Mouse (Mus musculus) limb, embryonic 11.5 days (tissue): ENCODE results near the gene H2afz. TPM values are rescaled to one million over a fixed set of nuclear protein-coding genes. Genes with fewer than 3 reads are reported as not detected.
A peak's percentile ranks its signal among the peaks of the same experiment; 100 is the strongest.

ENCODE experiments used
- ATAC-seq: fragments of 200-750 bp; cut with Nextera tagmentation; 2 replicates; pipeline ENCODE4 v1.8.0; 2017; ENCODE audit warnings: low read depth; ENCODE audit not compliant: insufficient number of reproducible peaks, low FRiP score, low TSS enrichment
- DNase-seq: peaks from one replicate; pipeline ENCODE4 v3.0.0-alpha.2; 2015; ENCODE audit warnings: low spot score
- H3K27ac ChIP-seq: fragments of 300-500 bp; sonication (generic); replicated peaks from 2 replicates; pipeline ENCODE4 v1.5.1; 2014; ENCODE audit warnings: low read depth, mild to moderate bottlenecking, low read length
- H3K27me3 ChIP-seq: fragments of 300-500 bp; sonication (generic); 2 replicates; pipeline ENCODE4 v1.6.1; 2014; ENCODE audit warnings: mild to moderate bottlenecking, low read length, mixed read lengths; ENCODE audit not compliant: control insufficient read depth, insufficient read depth
- H3K36me3 ChIP-seq: fragments of 300-500 bp; sonication (generic); 2 replicates; pipeline ENCODE4 v1.6.1; 2014; ENCODE audit warnings: mild to moderate bottlenecking, low read length, moderate library complexity, mixed read lengths; ENCODE audit not compliant: control insufficient read depth, insufficient read depth
- H3K4me1 ChIP-seq: fragments of 300-500 bp; sonication (generic); 2 replicates; pipeline ENCODE4 v1.6.1; 2014; ENCODE audit warnings: low read length, mixed read lengths; ENCODE audit not compliant: control insufficient read depth, insufficient read depth
- H3K4me2 ChIP-seq: fragments of 300-500 bp; sonication (generic); 2 replicates; pipeline ENCODE4 v1.6.1; 2014; ENCODE audit warnings: low read depth, mild to moderate bottlenecking, moderate library complexity; ENCODE audit not compliant: severe bottlenecking
- H3K4me3 ChIP-seq: fragments of 300-500 bp; sonication (generic); 2 replicates; pipeline ENCODE4 v1.5.1; 2014; ENCODE audit warnings: low read depth, low read length
- H3K9ac ChIP-seq: fragments of 300-500 bp; sonication (generic); 2 replicates; pipeline ENCODE4 v1.6.1; 2014; ENCODE audit warnings: mild to moderate bottlenecking, low read length
- H3K9me3 ChIP-seq: fragments of 300-500 bp; sonication (generic); 2 replicates; pipeline ENCODE4 v1.6.1; 2016; ENCODE audit warnings: low read length; ENCODE audit not compliant: control insufficient read depth
- WGBS: fragments of 180-500 bp; shearing (Covaris S2); extraction: QIAGEN DNeasy Blood & Tissue Kit; methylation state at CpG from one replicate; pipeline ENCODE4 v1.1.7; 2014; 5-methylcytosine and 5-hydroxymethylcytosine counted together
- polyA plus RNA-seq: library from polyadenylated mRNA; unstranded; fragments of >200 nt; fragmentation: Nextera tagmentation; extraction: Ambion mirVana; gene quantifications from 2 replicates; pipeline ENCODE4 v1.2.1, GENCODE M21; 2014

H2afz gene
- polyA plus RNA-seq, 1 experiment from 2014 or later, result 3,406 TPM

GRCm38 (mm10) chr3:137867133-137867436 is 2.8 kb downstream of the H2afz start:
- Histone ChIP-seq H3K27ac (peak overlapping the region; percentile 99), H3K4me2 (peak overlapping the region; percentile 74), H3K36me3 (peaks cover 5% of the 10 kb centered on the region; the same call in 1 of the 2 replicates), H3K4me1 (peaks cover 6% of the 10 kb centered on the region; the same call in 1 of the 2 replicates), H3K27me3 (no peaks in the 10 kb centered on the region), H3K9me3 (no peaks in the 10 kb centered on the region), H3K9ac (peak overlapping the region; percentile 89), H3K4me3 (peak overlapping the region; percentile 53)
- DNase-seq, result peak; percentile 76
- 3% methylated on average over 2 of the region's 2 CpGs for WGBS
- ATAC-seq, result no peak

GRCm38 (mm10) chr3:137867437-137868093 is 3.3 kb downstream of the H2afz start, which contains the start of gene Dnajb14:
Gene Dnajb14 (plus strand): TSS chr3:137867675.
- Histone ChIP-seq H3K4me2 (peak within 1 kb of the TSS; percentile 74), H3K4me3 (peak within 1 kb of the TSS; percentile 53), H3K27me3 (no peaks in the 10 kb centered on the region), H3K27ac (peak within 1 kb of the TSS; percentile 99), H3K36me3 (peaks cover 5% of the 10 kb centered on the region; the same call in 1 of the 2 replicates), H3K9me3 (no peaks in the 10 kb centered on the region), H3K4me1 (peaks cover 6% of the 10 kb centered on the region; the same call in 1 of the 2 replicates), H3K9ac (peak within 1 kb of the TSS; percentile 89)
- peak; percentile 73 for DNase-seq
- under 1% methylated on average over 69 of the region's 94 CpGs for WGBS
- peak; percentile 19 for ATAC-seq

DNA sequence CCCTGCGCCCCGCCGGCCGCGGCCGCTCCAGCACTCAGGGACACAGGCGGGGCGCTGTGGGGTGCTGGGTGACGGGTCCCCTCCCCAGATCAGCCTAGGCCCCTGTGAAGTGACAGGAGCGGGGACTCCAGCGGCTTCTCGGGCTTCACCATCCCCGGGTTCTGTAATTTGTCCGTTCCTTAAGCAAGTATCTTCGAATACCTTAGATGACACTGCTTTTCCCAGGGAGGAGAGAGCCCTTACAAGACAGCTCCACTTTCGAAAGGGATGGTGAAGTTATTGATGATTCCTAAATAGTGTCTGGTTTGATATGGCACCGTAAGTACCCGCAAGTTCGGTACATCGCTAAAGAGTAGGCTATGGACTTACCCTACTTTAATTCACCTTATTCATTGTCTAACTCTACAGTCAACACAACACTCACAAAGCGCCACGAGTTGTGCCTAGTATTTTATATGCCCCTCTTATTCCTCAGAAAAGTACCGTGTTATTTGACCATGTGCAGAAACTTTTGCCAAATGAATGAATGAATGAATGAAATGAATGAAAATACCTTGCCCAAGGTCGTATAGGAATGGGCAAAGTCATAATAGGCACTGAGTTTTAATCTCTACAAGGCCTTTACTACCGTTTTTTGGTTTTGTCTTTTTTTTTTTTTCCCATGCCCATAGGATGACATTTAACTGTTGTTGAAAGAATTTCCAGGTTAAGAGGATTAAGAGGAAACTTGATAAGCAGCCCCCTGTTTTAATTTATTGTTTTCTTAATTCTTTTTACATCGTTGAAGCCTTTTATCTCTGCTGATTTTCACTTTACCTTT is 4.0 kb downstream of the H2afz start:
- ATAC-seq (0 out of 2 replicates have a peak, but pooled peaks have one; percentile 0), DNase-seq (no peak)
- peak overlapping the region; percentile 53 for H3K4me3 ChIP-seq
- H3K36me3 ChIP-seq, result peaks cover 5% of the 10 kb centered on the region; the same call in 1 of the 2 replicates
- peaks cover 6% of the 10 kb centered on the region; the same call in 1 of the 2 replicates for H3K4me1 ChIP-seq
- H3K27ac ChIP-seq, result peak overlapping the region; percentile 99
- H3K4me2 ChIP-seq, result peak overlapping the region; percentile 74
- H3K9ac ChIP-seq, result peak overlapping the region; percentile 89
- H3K9me3 ChIP-seq, result no peaks in the 10 kb centered on the region
- 5% methylated on average over 25 of the region's 26 CpGs for WGBS
- H3K27me3 ChIP-seq, result no peaks in the 10 kb centered on the region

GRCm38 (mm10) chr3:137869395-137869794 is 5.1 kb downstream of the H2afz start:
- ATAC-seq (no peak), DNase-seq (no peak)
- H3K4me1 ChIP-seq, result peaks cover 6% of the 10 kb centered on the region; the same call in 1 of the 2 replicates
- H3K27me3 ChIP-seq, result no peaks in the 10 kb centered on the region
- no peak overlapping the region for H3K4me3 ChIP-seq
- 96% methylated on average over 9 of the region's 9 CpGs for WGBS
- H3K9me3 ChIP-seq, result no peaks in the 10 kb centered on the region
- H3K9ac ChIP-seq, result no peak overlapping the region
- H3K4me2 ChIP-seq, result no peak overlapping the region
- peaks cover 5% of the 10 kb centered on the region; the same call in 1 of the 2 replicates for H3K36me3 ChIP-seq
- no peak overlapping the region for H3K27ac ChIP-seq

DNA sequence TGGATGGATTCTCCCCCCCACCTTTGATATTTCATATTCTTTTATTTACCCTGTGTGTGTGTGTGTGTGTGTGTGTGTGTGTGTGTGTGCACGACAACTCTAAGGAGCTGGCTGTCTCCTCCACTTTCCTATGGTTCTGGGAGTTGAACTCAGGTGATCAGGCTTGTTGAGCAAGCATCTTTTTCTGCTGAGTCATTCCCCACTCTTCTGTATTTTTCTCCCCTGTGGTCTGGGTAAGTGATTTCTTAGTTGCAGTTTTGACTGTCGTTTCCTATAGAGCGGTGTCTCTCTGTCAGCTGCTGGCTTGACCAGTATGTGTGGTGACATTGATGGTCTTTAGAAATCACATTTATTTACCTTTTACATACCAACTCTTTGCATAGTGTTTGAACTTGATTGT is 15.0 kb downstream of the H2afz start:
- Histone ChIP-seq H3K4me2 (no peak overlapping the region), H3K9ac (no peak overlapping the region), H3K27ac (no peak overlapping the region), H3K27me3 (no peaks in the 10 kb centered on the region), H3K36me3 (no peaks in the 10 kb centered on the region), H3K4me3 (no peak overlapping the region), H3K9me3 (no peaks in the 10 kb centered on the region), H3K4me1 (no peaks in the 10 kb centered on the region)
- WGBS, result 87% methylated on average over 3 of the region's 3 CpGs
- ATAC-seq (no peak), DNase-seq (no peak)

DNA sequence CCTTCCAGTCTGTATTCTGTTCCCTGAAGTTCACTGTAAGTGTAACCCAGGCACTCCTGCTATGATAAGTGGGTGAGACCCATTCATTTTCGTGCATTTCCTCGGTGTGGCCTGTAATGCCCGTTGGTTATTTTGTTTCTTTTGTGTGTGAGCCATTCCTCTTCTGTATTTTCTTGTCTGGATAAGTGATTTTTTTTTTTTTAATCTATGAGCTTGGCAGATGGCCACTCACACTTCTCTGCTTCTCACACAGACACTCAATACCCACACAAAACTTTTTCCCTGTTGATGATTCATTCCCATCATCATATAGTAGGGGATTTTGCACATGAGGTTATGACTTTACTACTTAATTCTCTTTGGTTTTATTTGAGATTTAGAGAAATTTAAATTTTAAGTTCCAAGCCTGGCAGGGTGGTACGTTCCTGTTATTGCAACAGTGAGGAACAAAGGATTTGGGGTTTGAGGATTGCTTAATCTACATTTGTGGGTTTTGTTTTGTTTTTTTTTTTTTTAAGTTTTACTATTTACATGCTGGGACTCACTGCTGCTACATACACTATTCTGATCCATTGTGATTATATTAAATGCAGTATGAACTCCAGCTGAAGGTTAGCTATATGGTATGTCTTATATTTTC is 15.9 kb downstream of the H2afz start:
- Histone ChIP-seq H3K9ac (no peak overlapping the region), H3K4me3 (no peak overlapping the region), H3K4me2 (no peak overlapping the region), H3K27ac (no peak overlapping the region), H3K4me1 (no peaks in the 10 kb centered on the region), H3K36me3 (no peaks in the 10 kb centered on the region), H3K9me3 (no peaks in the 10 kb centered on the region), H3K27me3 (no peaks in the 10 kb centered on the region)
- ATAC-seq, result no peak
- no peak for DNase-seq
- WGBS, result 88% methylated on average over 4 of the region's 4 CpGs

DNA sequence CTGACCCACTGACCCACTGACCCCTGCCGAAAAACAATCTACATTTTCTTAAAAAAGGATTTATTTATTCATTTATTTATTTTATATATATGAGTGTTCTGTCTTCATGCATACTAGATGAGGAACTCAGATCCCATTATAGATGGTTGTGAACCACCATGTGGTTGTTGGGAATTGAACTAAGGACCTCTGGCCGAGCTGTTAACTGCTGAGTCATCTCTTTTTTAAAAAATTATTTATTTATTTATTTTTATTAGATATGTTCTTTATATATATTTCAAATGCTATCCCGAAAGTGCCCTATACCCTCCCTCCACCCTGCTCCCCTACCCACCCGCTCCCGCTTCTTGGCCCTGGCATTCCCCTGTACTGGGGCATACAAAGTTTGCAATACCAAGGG is 16.8 kb downstream of the H2afz start:
- H3K4me1 ChIP-seq, result no peaks in the 10 kb centered on the region
- 93% methylated on average over 5 of the region's 5 CpGs for WGBS
- H3K4me3 ChIP-seq, result no peak overlapping the region
- no peak overlapping the region for H3K9ac ChIP-seq
- DNase-seq (no peak), ATAC-seq (no peak)
- no peaks in the 10 kb centered on the region for H3K36me3 ChIP-seq
- H3K4me2 ChIP-seq, result no peak overlapping the region
- H3K27ac ChIP-seq, result no peak overlapping the region
- no peaks in the 10 kb centered on the region for H3K9me3 ChIP-seq
- H3K27me3 ChIP-seq, result no peaks in the 10 kb centered on the region

GRCm38 (mm10) chr3:137887961-137888360 is 23.7 kb downstream of the H2afz start:
- 84% methylated on average over 7 of the region's 7 CpGs for WGBS
- no peaks in the 10 kb centered on the region for H3K4me1 ChIP-seq
- no peak overlapping the region for H3K4me3 ChIP-seq
- no peak overlapping the region for H3K9ac ChIP-seq
- H3K4me2 ChIP-seq, result no peak overlapping the region
- H3K9me3 ChIP-seq, result no peaks in the 10 kb centered on the region
- ATAC-seq, result no peak
- no peak for DNase-seq
- no peaks in the 10 kb centered on the region for H3K27me3 ChIP-seq
- H3K27ac ChIP-seq, result no peak overlapping the region
- no peaks in the 10 kb centered on the region for H3K36me3 ChIP-seq
